Mouse (Mus musculus) heart, embryonic 13.5 days (tissue): ENCODE results near the gene Tmem231. TPM values are rescaled to one million over a fixed set of nuclear protein-coding genes. Genes with fewer than 3 reads are reported as not detected.

Source experiments
- ATAC-seq: fragments of 200-750 bp; cut with Nextera tagmentation; 2 replicates; pipeline ENCODE4 v1.8.0; 2017; ENCODE audit warnings: moderate TSS enrichment; ENCODE audit not compliant: insufficient number of reproducible peaks, low FRiP score, low TSS enrichment; ENCODE audit errors: extremely low read depth
- H3K27ac ChIP-seq: fragments of 300-500 bp; sonication (generic); replicated peaks from 2 replicates; pipeline ENCODE4 v1.5.1; 2015; ENCODE audit warnings: moderate library complexity, mild to moderate bottlenecking, inconsistent platforms
- H3K27me3 ChIP-seq: fragments of 300-500 bp; sonication (generic); replicated peaks from 2 replicates; pipeline ENCODE4 v1.6.1; 2015; ENCODE audit warnings: mild to moderate bottlenecking, inconsistent platforms
- H3K36me3 ChIP-seq: fragments of 300-500 bp; sonication (generic); 2 replicates; pipeline ENCODE4 v1.6.1; 2015; ENCODE audit warnings: mild to moderate bottlenecking, inconsistent platforms
- H3K4me1 ChIP-seq: fragments of 300-500 bp; sonication (generic); 2 replicates; pipeline ENCODE4 v1.6.1; 2015; ENCODE audit warnings: inconsistent platforms
- H3K4me2 ChIP-seq: fragments of 300-500 bp; sonication (generic); 2 replicates; pipeline ENCODE4 v1.6.1; 2015; ENCODE audit warnings: inconsistent platforms, mild to moderate bottlenecking, moderate library complexity
- H3K4me3 ChIP-seq: fragments of 300-500 bp; sonication (generic); 2 replicates; pipeline ENCODE4 v1.5.1; 2015; ENCODE audit warnings: moderate library complexity, mild to moderate bottlenecking, inconsistent platforms
- H3K9ac ChIP-seq: fragments of 300-500 bp; sonication (generic); 2 replicates; pipeline ENCODE4 v1.6.1; 2015; ENCODE audit warnings: inconsistent platforms, mild to moderate bottlenecking, moderate library complexity
- H3K9me3 ChIP-seq: fragments of 300-500 bp; sonication (generic); 2 replicates; pipeline ENCODE4 v1.6.1; 2016; ENCODE audit warnings: inconsistent platforms
- WGBS: fragments of 180-500 bp; shearing (Covaris S2); methylation state at CpG from one replicate; pipeline ENCODE4 v1.1.7; 2015; ENCODE audit warnings: mixed read lengths; 5-methylcytosine and 5-hydroxymethylcytosine counted together
- polyA plus RNA-seq: library from polyadenylated mRNA; unstranded; fragments of >200 nt; fragmentation: Nextera tagmentation; extraction: Ambion mirVana; gene quantifications from 2 replicates; pipeline ENCODE4 v1.2.1, GENCODE M21; 2015

The Tmem231 gene
- polyA plus RNA-seq, result 5.0 and 5.4 TPM in 2 replicates

DNA sequence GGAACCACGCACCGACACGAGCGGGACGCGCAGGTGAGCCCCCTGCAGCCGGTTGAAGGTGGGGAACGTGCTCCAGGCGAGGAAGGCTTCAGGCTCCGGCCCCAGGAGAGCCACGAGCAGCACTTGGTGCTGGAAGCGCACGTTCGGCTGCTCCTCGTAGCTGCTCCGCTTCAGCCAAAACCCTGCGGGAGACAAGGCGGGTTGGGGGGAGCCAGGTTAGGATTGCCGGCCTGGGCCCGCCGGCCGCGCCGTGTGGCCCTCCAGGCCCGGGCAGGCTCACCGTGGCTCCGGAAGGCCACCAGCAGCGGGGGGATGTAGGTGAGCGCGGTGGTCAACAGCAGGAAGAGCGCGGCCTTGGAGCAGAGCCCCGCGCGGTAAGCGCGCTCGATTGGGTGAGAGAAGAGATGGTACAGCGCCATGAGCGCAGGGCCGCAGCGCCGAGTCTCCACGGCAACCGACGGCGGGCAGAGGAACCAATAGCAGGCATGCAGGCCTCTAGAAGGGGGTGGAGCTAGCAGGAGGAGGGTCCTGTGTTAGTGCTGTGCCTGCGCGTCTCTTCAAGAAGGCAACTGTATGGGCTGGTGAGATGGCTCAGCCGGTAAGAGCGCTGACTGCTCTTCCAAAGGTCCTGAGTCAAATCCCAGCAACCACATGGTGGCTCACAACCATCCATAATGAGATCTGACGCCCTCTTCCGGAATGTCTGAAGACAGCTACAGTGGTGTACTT lies at the start of gene Tmem231:
Gene Tmem231 (minus strand): TSS at position 534 of the 729 bp plus-strand sequence.
- H3K9ac ChIP-seq, result peak within 1 kb of the TSS; percentile 85
- under 1% methylated on average over 53 of the region's 53 CpGs for WGBS
- peaks cover 5% of the 10 kb centered on the region; the same call in 1 of the 2 replicates for H3K27me3 ChIP-seq
- ATAC-seq, result peak; percentile 95
- no peaks in the 10 kb centered on the region for H3K9me3 ChIP-seq
- H3K4me2 ChIP-seq, result peak within 1 kb of the TSS; percentile 92
- H3K4me3 ChIP-seq, result peak within 1 kb of the TSS; percentile 76
- H3K4me1 ChIP-seq, result peaks cover 16% of the 10 kb centered on the region
- H3K27ac ChIP-seq, result peak within 1 kb of the TSS; percentile 49; the same call in 1 of the 2 replicates
- no peaks in the 10 kb centered on the region for H3K36me3 ChIP-seq

DNA sequence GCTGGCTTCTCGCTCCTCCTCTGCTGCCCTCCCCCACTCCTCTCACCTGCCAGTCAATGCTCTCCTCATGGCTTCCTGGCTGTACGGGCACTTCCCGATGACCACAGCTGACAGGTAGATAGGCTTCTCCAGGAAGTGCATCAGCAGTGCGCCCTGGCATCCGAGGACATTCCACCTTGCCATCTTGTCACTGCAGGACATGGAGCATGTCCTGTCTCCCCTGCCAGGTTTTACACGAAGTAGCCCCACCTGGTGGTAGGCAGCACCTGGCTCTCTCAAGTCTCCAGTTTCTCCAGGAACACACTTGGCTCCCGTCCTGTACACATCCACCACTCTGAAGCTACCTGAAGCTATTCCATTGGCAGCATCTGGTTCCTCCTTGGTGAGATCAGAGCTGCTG lies 48.4 kb upstream of the Tmem231 start:
- no peak overlapping the region for H3K9ac ChIP-seq
- no peak overlapping the region for H3K27ac ChIP-seq
- H3K4me3 ChIP-seq, result no peak overlapping the region
- 71% methylated on average over 7 of the region's 7 CpGs for whole genome bisulfite sequencing
- peaks cover 14% of the 10 kb centered on the region for H3K4me1 ChIP-seq
- no peak overlapping the region for H3K4me2 ChIP-seq
- no peaks in the 10 kb centered on the region for H3K9me3 ChIP-seq
- H3K27me3 ChIP-seq, result no peaks in the 10 kb centered on the region
- peaks cover 73% of the 10 kb centered on the region for H3K36me3 ChIP-seq
- no peak for ATAC-seq

DNA sequence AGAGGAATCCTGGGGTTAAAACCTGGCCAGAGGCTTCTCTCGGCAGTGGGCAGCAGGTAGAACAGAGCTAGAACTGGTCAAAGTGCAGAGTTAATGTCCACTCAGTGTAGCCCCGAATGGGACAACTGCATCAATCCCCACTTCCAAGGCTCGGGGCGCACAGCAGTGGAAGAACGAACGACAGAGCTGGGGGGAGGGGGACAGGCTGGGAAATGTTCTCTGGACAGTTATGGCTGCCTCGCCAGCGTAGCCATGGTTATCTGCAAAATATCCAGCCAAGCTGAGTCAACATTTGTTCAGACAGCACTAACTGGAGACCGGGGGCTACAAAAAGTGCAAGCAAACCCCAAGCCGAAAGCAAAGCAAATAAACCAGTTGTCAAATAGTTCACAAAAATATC lies 44.5 kb upstream of the Tmem231 start:
- Histone ChIP-seq H3K4me1 (no peaks in the 10 kb centered on the region), H3K27me3 (no peaks in the 10 kb centered on the region), H3K4me3 (no peak overlapping the region), H3K9me3 (no peaks in the 10 kb centered on the region), H3K9ac (no peak overlapping the region), H3K27ac (no peak overlapping the region), H3K4me2 (no peak overlapping the region), H3K36me3 (peaks cover 75% of the 10 kb centered on the region)
- 78% methylated on average over 10 of the region's 10 CpGs for WGBS
- ATAC-seq, result no peak

DNA sequence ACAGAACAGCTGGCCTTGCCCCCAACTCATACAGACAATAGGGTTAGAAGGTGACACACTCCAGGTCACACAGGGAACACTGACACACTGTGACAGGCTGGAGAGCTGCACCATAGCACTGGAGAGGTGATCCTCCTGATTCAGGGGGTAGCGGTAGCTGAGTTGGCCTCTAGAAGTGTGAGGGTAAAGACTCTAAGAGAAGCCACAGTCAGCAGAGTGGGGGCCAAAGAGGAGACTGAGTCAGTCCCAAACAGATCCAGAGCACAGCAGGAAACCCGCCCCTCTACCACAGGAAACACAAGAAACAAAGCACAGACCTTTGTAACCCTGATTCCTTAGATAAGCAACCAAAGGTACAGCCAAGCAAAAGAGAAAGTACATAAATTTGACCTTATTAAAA lies 42.6 kb upstream of the Tmem231 start:
- Histone ChIP-seq H3K36me3 (peaks cover 76% of the 10 kb centered on the region), H3K4me2 (no peak overlapping the region), H3K27me3 (no peaks in the 10 kb centered on the region), H3K27ac (no peak overlapping the region), H3K4me1 (no peaks in the 10 kb centered on the region), H3K9ac (no peak overlapping the region), H3K9me3 (no peaks in the 10 kb centered on the region), H3K4me3 (no peak overlapping the region)
- no peak for ATAC-seq
- 71% methylated on average over 2 of the region's 2 CpGs for WGBS

DNA sequence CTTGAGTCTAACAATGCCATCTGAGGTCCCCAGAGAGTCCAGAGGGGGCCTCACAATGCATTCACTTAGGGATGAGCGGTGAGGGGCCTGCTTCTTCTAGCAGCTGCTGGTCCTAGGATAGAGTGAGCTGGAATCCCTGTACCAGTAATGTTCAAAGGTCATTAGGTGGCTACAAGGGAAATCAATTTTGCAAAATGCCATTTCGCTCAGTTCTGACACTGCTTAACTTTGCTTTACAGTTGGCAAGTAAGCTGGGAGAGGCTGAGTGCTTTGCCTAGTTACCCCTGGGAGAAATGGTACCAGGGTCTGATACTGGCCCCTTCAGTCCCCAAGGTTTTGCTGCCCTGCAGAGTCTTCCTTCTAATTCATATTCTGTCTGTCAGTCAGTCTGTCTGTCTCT lies 42.0 kb upstream of the Tmem231 start:
- WGBS, result 91% methylated on average over 2 of the region's 2 CpGs

DNA sequence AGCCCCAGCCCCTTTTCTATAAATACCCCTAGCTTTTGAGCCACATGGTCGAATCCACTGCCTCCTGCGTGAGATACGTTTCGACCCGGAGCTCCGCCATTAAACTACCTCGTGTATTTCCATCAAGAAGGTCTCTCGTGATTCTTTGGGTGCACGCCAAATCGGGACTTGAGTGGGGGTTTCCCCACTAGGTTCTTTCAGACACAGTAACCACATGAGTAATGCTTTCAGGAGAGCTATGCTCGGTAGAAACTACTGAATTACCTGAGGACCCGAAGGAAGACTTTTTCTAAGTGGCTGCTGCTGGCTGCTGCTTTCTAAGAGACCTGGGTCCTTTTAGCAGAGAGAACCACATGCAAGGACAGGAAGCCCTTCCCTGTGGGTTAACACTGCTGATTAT lies 40.5 kb upstream of the Tmem231 start:
- H3K27ac ChIP-seq, result no peak overlapping the region
- H3K4me2 ChIP-seq, result no peak overlapping the region
- no peak for ATAC-seq
- no peak overlapping the region for H3K9ac ChIP-seq
- H3K9me3 ChIP-seq, result no peaks in the 10 kb centered on the region
- H3K27me3 ChIP-seq, result no peaks in the 10 kb centered on the region
- 94% methylated on average over 12 of the region's 12 CpGs for WGBS
- H3K4me3 ChIP-seq, result no peak overlapping the region
- H3K4me1 ChIP-seq, result no peaks in the 10 kb centered on the region
- H3K36me3 ChIP-seq, result peaks cover 66% of the 10 kb centered on the region

More for the DNA sequence above, 42.0 kb upstream of the Tmem231 start:
- H3K27me3 ChIP-seq, result no peaks in the 10 kb centered on the region
- no peaks in the 10 kb centered on the region for H3K4me1 ChIP-seq
- no peak overlapping the region for H3K4me2 ChIP-seq
- H3K9me3 ChIP-seq, result no peaks in the 10 kb centered on the region
- H3K4me3 ChIP-seq, result no peak overlapping the region
- H3K27ac ChIP-seq, result no peak overlapping the region
- no peak overlapping the region for H3K9ac ChIP-seq
- H3K36me3 ChIP-seq, result peaks cover 76% of the 10 kb centered on the region
- no peak for ATAC-seq

DNA sequence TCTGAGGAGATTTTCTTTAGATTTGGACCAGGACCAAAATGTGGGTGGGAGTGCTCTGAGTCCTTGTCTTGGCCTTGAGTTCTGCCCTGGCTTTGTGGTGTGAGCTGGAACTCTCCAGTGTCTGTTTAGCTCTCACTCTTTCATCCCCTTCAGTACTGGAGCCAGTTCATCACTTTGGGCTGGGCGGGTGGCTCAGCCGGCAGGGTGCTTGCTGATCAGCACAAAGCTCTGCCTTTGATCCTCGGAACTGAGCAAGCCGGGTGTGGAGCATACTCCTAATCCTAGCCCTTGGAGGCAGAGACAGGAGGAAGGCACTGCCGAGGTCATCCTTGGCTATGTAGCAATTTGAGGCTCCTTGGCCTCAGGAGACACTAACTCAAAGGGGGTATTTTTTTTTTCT lies 35.3 kb upstream of the Tmem231 start:
- Histone ChIP-seq H3K9me3 (no peaks in the 10 kb centered on the region), H3K4me2 (no peak overlapping the region), H3K27me3 (no peaks in the 10 kb centered on the region), H3K4me3 (no peak overlapping the region), H3K4me1 (no peaks in the 10 kb centered on the region), H3K36me3 (peaks cover 44% of the 10 kb centered on the region), H3K27ac (no peak overlapping the region), H3K9ac (no peak overlapping the region)
- WGBS, result 42% methylated on average over 5 of the region's 5 CpGs
- no peak for ATAC-seq

DNA sequence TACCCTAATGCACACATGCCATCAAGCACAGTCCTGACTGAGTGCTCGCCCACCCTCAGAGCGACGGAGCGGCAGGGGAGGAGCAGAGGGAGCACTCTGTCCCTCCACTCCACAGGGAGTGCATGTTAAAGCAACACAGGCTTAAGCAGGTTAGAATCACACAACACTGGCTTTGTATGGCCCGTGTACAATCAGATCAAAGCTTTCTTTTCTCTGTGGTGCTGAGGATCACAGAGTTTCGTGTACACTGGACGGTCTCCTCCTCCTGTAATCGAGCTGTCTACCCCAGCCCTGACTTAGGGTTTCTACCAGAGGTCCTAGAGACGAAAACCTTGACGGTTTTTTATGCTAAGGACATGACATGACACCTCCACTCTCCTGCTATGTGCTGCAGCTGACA lies 34.9 kb upstream of the Tmem231 start:
- WGBS, result 83% methylated on average over 10 of the region's 10 CpGs
- Histone ChIP-seq H3K27me3 (no peaks in the 10 kb centered on the region), H3K4me3 (no peak overlapping the region), H3K4me1 (peaks cover 2% of the 10 kb centered on the region), H3K27ac (no peak overlapping the region), H3K9ac (no peak overlapping the region), H3K36me3 (peaks cover 39% of the 10 kb centered on the region), H3K9me3 (no peaks in the 10 kb centered on the region), H3K4me2 (no peak overlapping the region)
- no peak for ATAC-seq

DNA sequence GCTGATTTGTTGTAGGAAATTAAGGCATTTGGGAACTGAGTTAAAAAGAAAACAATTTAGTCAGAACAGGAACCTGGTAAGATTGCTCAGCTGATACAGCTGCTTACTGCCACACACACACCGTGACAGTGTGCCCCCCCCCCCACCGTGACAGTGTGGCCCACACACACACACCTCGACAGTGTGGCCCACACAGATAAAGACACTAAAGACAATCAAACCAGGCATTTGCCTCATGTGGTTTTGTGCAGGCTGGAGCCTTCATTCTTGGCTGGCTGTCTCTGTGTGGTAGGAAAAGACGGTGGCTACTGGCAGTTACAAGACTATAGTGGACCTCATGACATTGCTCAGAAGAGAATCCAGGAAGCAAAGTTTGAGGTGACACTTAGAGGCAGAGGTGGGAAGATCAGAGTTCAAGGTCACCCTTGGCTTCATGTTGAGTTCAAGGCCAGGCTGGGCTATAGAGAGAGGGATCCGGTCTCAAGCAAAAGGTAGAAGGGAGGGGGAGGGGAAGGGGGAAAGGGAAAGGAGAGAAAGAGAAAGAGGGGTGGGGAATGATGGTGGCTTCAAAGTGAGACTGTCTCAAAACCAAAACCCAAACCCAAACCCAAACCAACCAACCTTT lies 33.7 kb upstream of the Tmem231 start:
- Histone ChIP-seq H3K4me1 (peaks cover 13% of the 10 kb centered on the region), H3K9me3 (no peaks in the 10 kb centered on the region), H3K27ac (no peak overlapping the region), H3K27me3 (no peaks in the 10 kb centered on the region), H3K4me3 (no peak overlapping the region), H3K36me3 (peaks cover 31% of the 10 kb centered on the region), H3K9ac (no peak overlapping the region), H3K4me2 (no peak overlapping the region)
- no peak for ATAC-seq
- WGBS, result 72% methylated on average over 5 of the region's 5 CpGs

DNA sequence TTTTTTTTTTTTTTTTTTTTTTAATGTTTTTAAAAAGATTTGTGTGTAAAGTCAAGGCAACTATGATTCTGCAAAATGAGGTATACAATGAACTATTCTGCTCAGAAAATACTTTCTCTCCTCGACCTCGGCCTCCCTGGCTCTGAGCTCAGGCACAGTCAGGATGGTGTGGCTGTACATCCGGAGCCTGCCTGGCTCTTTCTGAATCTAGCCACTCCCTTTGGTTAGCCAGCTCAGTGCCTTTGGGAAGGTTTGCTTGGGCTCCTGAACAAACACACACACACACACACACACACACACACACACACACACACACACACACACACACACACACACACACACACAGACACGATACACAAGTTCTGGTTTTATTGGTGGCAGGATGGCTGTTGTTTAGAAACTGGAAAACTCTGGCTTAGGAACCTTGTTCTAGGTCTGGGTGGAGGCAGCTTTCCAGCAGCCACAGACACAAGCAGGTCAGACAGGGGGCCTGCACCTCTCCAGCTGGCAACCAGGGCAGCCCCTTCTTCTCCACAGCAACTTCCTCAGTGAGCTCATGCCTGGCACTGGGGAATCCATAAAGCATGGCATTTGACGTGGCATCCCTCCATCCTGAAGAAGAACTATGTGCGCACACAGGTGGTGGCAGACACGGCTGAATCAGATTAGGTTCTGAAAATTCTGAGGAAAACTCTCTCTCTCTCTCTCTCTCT lies 31.3 kb upstream of the Tmem231 start:
- Histone ChIP-seq H3K27ac (no peak overlapping the region), H3K4me3 (no peak overlapping the region), H3K9me3 (no peaks in the 10 kb centered on the region), H3K27me3 (no peaks in the 10 kb centered on the region), H3K4me2 (no peak overlapping the region), H3K36me3 (peaks cover 18% of the 10 kb centered on the region), H3K9ac (no peak overlapping the region), H3K4me1 (peaks cover 22% of the 10 kb centered on the region)
- ATAC-seq, result no peak
- 76% methylated on average over 7 of the region's 7 CpGs for WGBS

DNA sequence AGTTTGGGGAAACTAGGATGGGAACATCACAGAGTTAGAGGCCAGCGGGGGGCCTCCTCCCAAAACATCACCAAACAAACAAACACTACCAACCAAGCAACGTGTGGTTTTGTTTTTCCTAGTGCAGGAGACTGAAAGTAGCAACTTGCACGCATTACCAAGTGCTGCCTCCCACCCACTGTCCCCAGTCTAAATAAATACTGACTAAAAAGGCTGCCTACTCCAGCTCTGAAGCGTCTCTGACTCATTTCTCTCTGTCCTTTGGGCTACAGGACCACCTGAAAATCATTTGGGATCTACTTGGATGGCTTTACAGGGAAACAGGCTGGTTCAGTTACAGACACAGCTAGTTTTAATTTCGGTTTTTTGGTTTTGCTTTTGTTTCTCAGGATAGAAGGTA lies 30.7 kb upstream of the Tmem231 start:
- H3K4me1 ChIP-seq, result peaks cover 22% of the 10 kb centered on the region

More for the DNA sequence above, 30.7 kb upstream of the Tmem231 start:
- no peak overlapping the region for H3K27ac ChIP-seq
- 57% methylated on average over 5 of the region's 5 CpGs for WGBS
- no peak overlapping the region for H3K9ac ChIP-seq
- H3K36me3 ChIP-seq, result peaks cover 18% of the 10 kb centered on the region
- H3K4me2 ChIP-seq, result no peak overlapping the region
- ATAC-seq, result no peak
- H3K9me3 ChIP-seq, result no peaks in the 10 kb centered on the region
- H3K27me3 ChIP-seq, result no peaks in the 10 kb centered on the region
- no peak overlapping the region for H3K4me3 ChIP-seq
